Mouse (Mus musculus): Measurements from ENCODE around the gene Lrp1. TPM values are rescaled to one million over a fixed set of nuclear protein-coding genes. Genes with fewer than 3 reads are reported as not detected.

Gene Lrp1
- 163 and 211 TPM in 2 replicates for polyA plus RNA-seq (2012; rRNA removed)

DNA sequence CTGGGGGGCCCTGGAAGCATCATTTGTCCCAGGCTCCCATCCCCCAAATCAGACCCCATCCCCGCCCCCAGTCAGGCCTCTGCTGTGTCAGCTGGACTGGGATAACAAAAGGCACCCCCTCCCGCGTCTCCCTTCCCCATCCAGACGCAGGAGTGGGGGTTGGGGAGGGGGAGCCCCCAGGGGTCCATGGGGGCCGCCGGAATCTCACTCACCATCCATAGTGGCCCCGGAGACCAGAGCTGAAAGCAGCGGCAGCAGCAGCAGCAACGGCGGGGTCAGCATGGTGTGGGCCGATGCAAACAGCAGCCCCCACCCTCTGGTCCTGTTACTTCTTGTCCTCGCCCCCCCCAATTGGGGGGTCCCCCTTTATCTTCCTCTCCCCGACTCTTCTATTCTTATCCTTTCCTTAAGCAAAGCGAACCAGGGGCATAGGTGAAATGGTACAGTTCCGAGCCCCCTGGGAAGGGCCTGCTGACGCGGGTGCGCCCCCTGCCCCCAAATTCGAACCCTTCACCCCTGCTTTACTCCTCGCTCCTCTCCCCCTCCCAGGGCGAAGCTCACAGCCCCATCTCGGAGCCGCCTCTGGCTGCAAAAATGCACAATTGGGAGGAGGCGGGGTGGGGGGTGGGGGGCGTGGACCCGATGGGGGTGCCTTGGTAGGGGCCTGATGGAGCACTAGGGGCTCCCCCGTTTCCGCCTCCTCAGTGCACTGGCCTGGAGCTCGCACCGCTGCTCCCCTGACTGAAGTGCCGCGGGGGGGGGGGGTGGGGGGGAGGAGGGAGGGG lies at the start of gene Lrp1:
Gene Lrp1, minus strand, starts transcription at position 743 of the 785 bp plus-strand sequence.

DNA sequence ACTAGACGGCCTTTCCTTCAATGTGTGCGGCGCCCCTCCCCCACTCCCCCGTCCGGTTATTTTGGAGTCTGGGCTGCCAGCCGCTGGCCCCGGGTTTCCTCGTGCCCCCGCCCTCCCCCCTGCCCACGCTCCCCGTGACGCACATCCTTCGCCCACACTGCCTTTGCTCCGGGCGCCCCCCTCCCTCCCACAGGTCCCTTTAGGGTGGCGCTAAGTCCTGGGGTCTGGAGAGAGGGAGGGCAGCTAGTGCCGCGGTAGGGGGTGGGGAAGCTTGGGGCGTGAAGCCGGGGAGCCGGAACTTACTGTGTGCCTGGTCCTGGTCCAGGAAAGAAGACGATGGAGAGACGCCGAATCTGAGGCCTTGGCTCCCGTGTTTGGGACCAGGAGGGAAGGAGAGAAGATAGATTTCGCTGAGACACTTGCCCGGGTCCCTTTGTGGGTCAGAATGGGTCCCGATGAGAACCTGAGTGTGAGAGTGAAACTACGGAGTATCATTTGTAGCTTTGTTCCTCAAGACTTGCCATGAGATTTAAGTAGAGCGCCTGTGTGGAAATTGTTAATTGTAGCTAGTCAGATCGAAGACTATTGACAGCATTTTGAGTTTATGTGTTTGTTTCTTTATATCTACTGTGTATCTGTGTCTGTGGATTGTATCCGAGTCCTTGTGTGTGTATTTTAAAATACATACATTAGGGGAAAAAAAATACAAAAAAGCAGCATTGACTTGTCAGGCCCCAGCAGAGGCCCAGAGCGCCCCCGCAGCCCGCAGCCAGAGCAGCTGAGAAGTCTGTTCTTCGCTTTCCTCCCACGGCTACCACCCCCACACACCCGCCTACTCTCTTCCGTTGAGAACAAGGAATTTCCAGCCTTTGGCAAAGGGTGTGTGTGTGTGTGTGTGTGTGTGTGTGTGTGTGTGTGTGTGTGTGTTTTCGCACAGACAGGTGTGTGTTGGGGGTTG lies 47.4 kb upstream of the Lrp1 start, which contains the start of gene Nab2:
Gene Nab2, minus strand, starts transcription at position 476 of the 958 bp plus-strand sequence.

DNA sequence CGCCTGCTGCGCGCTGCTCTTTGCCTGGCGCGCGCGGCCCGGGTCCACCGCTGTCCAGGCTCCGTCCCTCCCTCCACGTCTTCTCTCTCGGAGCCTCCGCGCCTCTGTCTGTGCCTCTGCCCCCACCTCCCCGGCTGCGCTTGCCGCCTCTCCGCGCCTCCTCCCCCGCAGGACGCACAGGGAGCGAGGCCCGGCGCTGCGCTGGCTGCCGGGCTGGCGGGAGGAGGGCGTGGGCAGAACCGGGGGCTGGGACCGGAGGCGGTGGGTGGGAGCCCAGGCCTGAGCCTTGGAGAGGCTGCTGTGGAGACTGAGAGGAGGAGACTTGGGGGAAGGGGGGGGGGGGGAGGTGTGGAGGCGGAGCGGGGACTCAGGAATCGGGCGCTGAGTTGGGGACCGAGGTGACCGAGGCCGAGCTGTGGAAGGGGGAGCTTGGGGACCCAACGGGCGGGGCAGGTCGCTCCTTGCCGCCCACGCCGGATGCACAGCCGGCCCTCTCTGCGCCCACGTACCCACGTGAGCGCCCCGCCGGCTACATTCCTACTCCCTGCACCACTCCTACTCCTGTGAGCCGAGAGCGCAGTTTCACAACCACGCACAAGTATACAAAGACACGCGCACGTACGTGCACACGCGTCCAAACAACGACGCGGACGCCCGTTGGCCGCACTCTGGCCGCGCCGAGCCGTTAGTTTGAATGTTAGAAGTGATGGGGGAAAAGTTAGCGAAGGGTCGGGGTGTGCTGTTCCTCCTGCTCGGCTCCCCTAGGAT lies 45.7 kb upstream of the Lrp1 start, which contains the start of gene Nemp1:
Gene Nemp1, plus strand, starts transcription at position 401 of the 768 bp plus-strand sequence.

DNA sequence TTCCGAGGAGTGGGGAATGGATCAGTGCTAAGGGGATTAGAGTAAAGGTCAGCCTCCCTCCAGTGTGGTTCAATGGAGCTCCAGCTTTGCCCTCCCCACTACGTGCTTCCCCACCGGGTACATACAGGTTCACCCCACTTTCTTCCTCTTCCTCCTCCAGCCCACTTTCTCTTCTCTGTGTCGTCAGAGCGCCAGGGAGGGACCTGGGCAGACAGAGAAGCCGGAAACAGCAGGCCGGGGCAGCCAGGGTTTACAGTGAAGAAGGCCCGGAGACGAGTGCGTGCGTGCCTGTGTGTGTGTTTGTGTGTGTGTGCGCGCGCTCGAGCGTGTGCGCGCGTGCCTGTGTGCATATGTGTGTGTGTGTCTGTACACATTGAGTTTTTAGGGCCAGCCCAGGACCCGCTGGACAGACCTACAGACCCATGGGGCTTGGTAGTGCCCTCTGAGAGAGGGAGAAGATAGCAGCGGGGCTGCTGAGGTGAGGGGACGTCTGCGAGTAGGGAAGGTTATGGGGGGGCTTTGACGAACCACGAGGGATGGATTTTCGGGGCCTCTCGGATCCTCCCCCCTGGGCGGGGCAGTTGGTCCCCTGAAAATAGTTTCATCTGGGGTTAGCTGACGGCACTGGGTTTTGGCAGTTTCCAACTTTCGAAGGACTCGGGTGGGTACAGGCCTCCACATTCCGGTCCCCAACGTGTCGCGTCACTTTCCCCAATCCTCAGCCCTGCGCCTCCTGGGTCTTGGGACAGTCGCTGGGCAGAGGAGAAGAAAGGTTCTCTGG lies 22.0 kb upstream of the Lrp1 start, which contains the start of gene Stat6:
Gene Stat6, plus strand, starts transcription at position 215 of the 781 bp plus-strand sequence.

DNA sequence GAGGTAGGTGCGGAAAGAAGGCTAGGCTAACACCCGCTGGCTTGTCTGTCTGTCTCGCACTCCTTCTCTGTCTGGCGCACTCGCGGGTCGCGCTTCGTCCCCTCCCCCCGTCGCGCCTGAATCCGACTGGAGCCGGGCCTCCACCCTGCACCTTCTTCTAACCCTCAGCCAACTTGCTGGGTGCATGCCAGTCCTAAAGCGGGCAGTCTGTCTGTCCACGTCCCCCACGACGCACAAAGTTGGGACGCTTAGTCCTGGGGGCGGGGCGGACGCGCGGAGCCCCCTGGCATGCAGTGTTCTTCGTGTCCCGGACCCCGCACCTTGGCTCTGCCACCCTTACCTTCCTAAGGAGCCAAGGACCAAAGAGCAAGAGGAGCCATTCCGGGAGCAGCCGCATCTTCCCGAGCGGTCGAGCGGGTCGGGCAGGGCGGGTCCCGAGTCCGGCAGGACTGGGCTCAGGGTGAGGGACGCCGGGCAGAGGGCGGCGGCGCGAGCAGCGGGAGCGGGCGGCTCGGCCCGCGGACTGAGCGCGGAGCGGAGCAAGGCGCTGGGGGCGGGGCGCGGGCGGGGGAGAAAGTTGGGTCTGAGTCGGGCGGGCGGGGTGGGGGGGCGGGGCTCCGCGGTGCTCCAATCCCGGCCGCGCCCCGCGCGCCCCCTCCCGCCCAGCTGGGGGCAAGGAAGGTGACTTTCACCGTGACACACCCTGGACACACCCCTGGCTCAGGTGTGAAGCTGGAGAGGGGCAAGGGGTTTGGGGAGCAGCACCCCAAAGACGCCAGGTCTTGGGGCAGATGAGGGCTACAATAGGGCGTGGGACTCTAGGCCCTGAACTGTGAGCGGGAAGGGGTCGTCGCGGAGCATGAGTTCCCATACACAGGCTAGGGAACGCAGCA lies 86.7 kb downstream of the Lrp1 start, which contains the start of gene Nxph4:
Gene Nxph4, minus strand, starts transcription at position 524 of the 893 bp plus-strand sequence.

DNA sequence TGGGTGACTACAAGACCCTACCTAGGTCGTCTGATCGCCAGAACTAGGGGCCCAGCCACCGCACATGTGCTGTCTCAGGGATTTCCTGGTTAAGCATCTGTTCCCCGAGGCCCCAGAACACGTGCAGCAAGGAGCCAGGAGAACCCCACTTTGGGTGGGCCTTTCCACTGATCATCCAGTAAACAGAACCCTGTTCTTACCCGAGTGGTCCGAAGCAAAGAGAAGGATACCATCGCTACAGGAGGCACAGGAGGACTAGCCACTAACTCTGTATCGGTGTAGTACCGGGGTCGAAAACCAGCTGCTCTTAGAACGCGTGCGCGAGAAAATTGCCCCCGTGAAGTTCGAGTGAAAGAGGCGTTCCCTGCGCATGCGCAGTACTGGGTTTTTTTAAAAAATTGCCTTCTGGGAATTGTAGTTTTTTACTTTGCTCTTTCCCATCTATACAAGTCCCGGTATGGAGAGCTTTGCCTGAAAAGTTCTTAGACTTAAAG lies 98.8 kb downstream of the Lrp1 start, which contains the start of gene Shmt2:
Gene Shmt2, minus strand, starts transcription at position 357 of the 494 bp plus-strand sequence.

DNA sequence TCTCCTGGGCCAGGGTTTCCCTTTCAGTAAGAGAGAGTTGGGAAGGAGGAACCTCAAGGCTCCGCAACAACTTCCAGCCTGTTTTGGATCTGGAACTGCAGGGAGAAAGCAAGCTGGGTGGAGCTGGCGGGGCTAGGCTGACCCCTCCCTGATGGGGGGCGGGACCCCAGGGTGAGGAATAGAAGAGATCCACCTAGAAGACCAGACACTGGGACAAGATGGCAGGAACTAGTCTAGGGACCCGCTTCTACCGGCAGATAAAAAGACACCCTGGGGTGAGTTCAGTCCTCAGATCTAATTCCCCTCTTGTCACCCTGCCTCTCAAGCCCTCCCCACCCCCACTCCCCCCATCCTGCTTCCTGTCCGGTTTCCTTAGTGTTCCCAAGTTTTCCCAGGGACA lies 106.2 kb downstream of the Lrp1 start, which contains the start of gene Ndufa4l2:
Gene Ndufa4l2, plus strand, starts transcription at position 204 of the 400 bp plus-strand sequence.

DNA sequence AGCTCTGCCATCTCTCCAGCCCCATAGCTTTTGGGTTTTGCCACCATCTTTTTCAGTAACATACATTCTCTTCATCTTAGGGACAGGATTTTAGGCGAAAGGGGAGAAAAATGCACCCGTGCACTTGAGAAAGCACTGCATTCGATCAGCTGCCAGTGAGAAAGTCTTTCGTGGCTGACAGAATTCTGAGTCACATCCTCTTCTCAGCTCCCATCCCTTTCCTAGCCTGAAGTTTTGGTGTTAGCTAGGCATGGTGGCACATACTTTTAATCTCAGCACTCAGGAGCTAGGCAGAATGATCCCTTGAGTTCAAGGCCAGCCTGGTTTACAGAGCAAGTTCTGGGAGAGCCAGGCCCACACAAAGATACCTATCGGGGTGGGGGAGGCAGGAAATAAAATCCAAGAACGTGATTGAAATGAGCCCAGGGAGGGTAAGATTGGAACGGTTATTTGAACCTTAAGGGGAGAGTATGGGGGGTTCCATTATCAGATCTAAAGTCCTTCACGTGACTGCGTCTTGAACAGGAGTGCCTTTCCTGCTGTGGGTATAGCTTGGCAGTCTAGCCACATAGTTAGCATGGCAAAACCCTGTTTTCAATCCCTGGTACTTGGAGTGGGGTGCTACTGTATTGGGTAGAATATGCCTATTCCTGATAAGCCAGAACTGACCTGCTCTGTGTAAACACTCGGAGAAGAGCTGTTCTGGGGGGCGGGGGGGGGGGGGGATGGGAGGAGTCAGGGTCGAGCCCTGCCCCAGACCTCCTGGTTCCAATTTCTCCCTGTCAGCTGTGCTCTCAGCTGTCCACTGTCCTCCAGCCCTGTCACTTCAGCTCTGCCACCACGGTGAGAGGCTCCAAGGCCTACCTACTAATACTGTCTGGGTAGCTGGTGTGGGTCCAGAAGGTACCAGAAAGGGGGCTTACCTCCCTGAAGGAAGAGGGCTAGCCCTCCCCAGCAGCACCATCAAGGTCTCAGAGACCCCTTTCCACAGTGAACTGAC lies 119.8 kb downstream of the Lrp1 start, which contains the start of gene Stac3:
Gene Stac3, plus strand, starts transcription at position 793 of the 1,000 bp plus-strand sequence.

Other genes with a start within 250 kb of the Lrp1 start
- 62.5 and 71.6 TPM in 2 replicates for gene R3hdm2, start 240.8 kb downstream of the Lrp1 start, polyA plus RNA-seq (2012; rRNA removed)
- 9.7 and 15.0 TPM in 2 replicates for gene Stac3, start 119.5 kb downstream of the Lrp1 start, polyA plus RNA-seq (2012; rRNA removed)
- 10.8 and 13.2 TPM in 2 replicates for gene Ndufa4l2, start 106.2 kb downstream of the Lrp1 start, polyA plus RNA-seq (2012; rRNA removed)
- 91.9 and 95.9 TPM in 2 replicates for gene Shmt2, start 98.7 kb downstream of the Lrp1 start, polyA plus RNA-seq (2012; rRNA removed)
- gene Nxph4, start 86.6 kb downstream of the Lrp1 start, polyA plus RNA-seq (2012; rRNA removed): 26.9 and 35.5 TPM in 2 replicates
- gene Stat6, start 21.8 kb upstream of the Lrp1 start, polyA plus RNA-seq (2012; rRNA removed): 8.3 and 11.7 TPM in 2 replicates
- gene Nemp1, start 45.8 kb upstream of the Lrp1 start, polyA plus RNA-seq (2012; rRNA removed): 8.7 and 9.0 TPM in 2 replicates
- 9.8 and 18.1 TPM in 2 replicates for gene Nab2, start 47.4 kb upstream of the Lrp1 start, polyA plus RNA-seq (2012; rRNA removed)
- 2.8 and 3.1 TPM in 2 replicates for gene Myo1a, start 84.0 kb upstream of the Lrp1 start, polyA plus RNA-seq (2012; rRNA removed)
- gene Tac2, start 103.3 kb upstream of the Lrp1 start, polyA plus RNA-seq (2012; rRNA removed): 0.44 and 1.0 TPM in 2 replicates
- 14.6 and 15.2 TPM in 2 replicates for gene Zbtb39, start 118.4 kb upstream of the Lrp1 start, polyA plus RNA-seq (2012; rRNA removed)
- 0.76 and 1.2 TPM in 2 replicates for gene Gpr182, start 130.6 kb upstream of the Lrp1 start, polyA plus RNA-seq (2012; rRNA removed)
- gene Rdh1, start 138.6 kb upstream of the Lrp1 start, polyA plus RNA-seq (2012; rRNA removed): 0.05 and 0.12 TPM in 2 replicates
- 0.30 TPM in 1 of 2 replicates, not detected in the other for gene Rdh16f1, start 138.6 kb upstream of the Lrp1 start, polyA plus RNA-seq (2012; rRNA removed)
- gene Rdh9, start 155.2 kb upstream of the Lrp1 start, polyA plus RNA-seq (2012; rRNA removed): 0.34 TPM in 1 of 2 replicates, not detected in the other
- gene Rdh16, start 180.0 kb upstream of the Lrp1 start, polyA plus RNA-seq (2012; rRNA removed): 0.01 TPM in 1 of 2 replicates, not detected in the other
- gene Rdh19, start 228.8 kb upstream of the Lrp1 start, polyA plus RNA-seq (2012; rRNA removed): not detected in 2 replicates
- gene Rdh16f2, start 245.3 kb upstream of the Lrp1 start, polyA plus RNA-seq (2012; rRNA removed): not detected in 2 replicates